Mouse (Mus musculus) E14TG2a.4 (cell line): ENCODE data around the gene Pax7.

Source experiments
- CTCF ChIP-seq: conservative IDR thresholded peaks from 2 replicates; pipeline ENCODE4 v1.5.1; 2014; ENCODE audit warnings: low read length
- NANOG ChIP-seq: IDR thresholded peaks from 2 replicates; pipeline ENCODE4 v1.6.1; 2014; ENCODE audit warnings: borderline replicate concordance, low read length, mixed read lengths
- POU5F1 ChIP-seq: IDR thresholded peaks from 2 replicates; pipeline ENCODE4 v1.6.1; 2014; ENCODE audit warnings: low read length, borderline replicate concordance

GRCm38 (mm10) chr4:139803981-139804380 lies 29.3 kb downstream of the Pax7 start:
- TF ChIP-seq CTCF (no peak), POU5F1 (no peak), NANOG (no peak)
